Mouse (Mus musculus) c-Kit-positive CD71-positive TER-119-positive erythroid progenitor cells, embryonic 14.5 days (primary cell): ENCODE data around the gene Dctpp1.
A peak's percentile ranks its signal among the peaks of the same experiment; 100 is the strongest.

Experiments
- DNase-seq: peaks from one replicate; pipeline ENCODE4 v3.0.0-alpha.2; 2013; ENCODE audit warnings: low spot score

Dctpp1 gene

GRCm38 (mm10) chr7:127260309-127261111, at the start of gene Dctpp1:
Gene Dctpp1, minus strand, starts transcription at chr7:127260709.
- DNase-seq: peak; percentile 99

- no peak for DNase-seq
These were observed 49.4 kb upstream of the Dctpp1 start for GRCm38 (mm10) chr7:127309951-127310350.

GRCm38 (mm10) chr7:127308887-127309286, 48.4 kb upstream of the Dctpp1 start:
- DNase-seq: peak; percentile 63

- no peak for DNase-seq
These were observed 47.9 kb upstream of the Dctpp1 start for GRCm38 (mm10) chr7:127308431-127308830.

GRCm38 (mm10) chr7:127297586-127298193, 37.2 kb upstream of the Dctpp1 start:
- DNase-seq: no peak

GRCm38 (mm10) chr7:127296786-127297555, 36.5 kb upstream of the Dctpp1 start:
- no peak for DNase-seq

GRCm38 (mm10) chr7:127296098-127296497, 35.6 kb upstream of the Dctpp1 start, which contains the start of gene Itgal:
Gene Itgal, plus strand, starts transcription at chr7:127296260.
- no peak for DNase-seq

GRCm38 (mm10) chr7:127290142-127290541, 29.6 kb upstream of the Dctpp1 start:
- no peak for DNase-seq

GRCm38 (mm10) chr7:127289306-127289705, 28.8 kb upstream of the Dctpp1 start:
- DNase-seq: no peak

- DNase-seq: no peak
These were observed 27.4 kb upstream of the Dctpp1 start for GRCm38 (mm10) chr7:127287940-127288339.

- DNase-seq: peak; percentile 48
These were observed 24.6 kb upstream of the Dctpp1 start for GRCm38 (mm10) chr7:127285154-127285553.

- DNase-seq: no peak
These were observed 21.7 kb upstream of the Dctpp1 start for GRCm38 (mm10) chr7:127282190-127282589.

- no peak for DNase-seq
These were observed 20.6 kb upstream of the Dctpp1 start for GRCm38 (mm10) chr7:127281114-127281513.

GRCm38 (mm10) chr7:127280092-127280491, 19.6 kb upstream of the Dctpp1 start:
- no peak for DNase-seq

GRCm38 (mm10) chr7:127278311-127278710, 17.8 kb upstream of the Dctpp1 start:
- peak; percentile 42 for DNase-seq

GRCm38 (mm10) chr7:127276519-127276961, 16.0 kb upstream of the Dctpp1 start:
- DNase-seq: no peak

GRCm38 (mm10) chr7:127273925-127274789, 13.6 kb upstream of the Dctpp1 start, which contains the start of gene Sephs2:
Gene Sephs2, minus strand, starts transcription at chr7:127274055.
- peak; percentile 96 for DNase-seq

- no peak for DNase-seq
These were observed 12.8 kb upstream of the Dctpp1 start for GRCm38 (mm10) chr7:127273118-127273923.

- DNase-seq: no peak
These were observed 12.1 kb upstream of the Dctpp1 start for GRCm38 (mm10) chr7:127272566-127272965.

GRCm38 (mm10) chr7:127271093-127271492, 10.6 kb upstream of the Dctpp1 start:
- no peak for DNase-seq

GRCm38 (mm10) chr7:127270666-127271065, 10.2 kb upstream of the Dctpp1 start:
- DNase-seq: no peak
